Mouse (Mus musculus): Measurements from ENCODE around the gene Fezf2. TPM values are rescaled to one million over a fixed set of nuclear protein-coding genes. Genes with fewer than 3 reads are reported as not detected.

The Fezf2 gene
- total and polyA plus RNA-seq, 2 experiments from 2014 or later: 0.52 TPM; not detected in 1

- Histone ChIP-seq H3K27ac (no peak overlapping the region), H3K9ac (replicated peaks; ENCODE audit: low read length) (no peak overlapping the region), H3K36me3 (ENCODE audit: insufficient read depth, low read length) (no peaks in the 10 kb centered on the region), H3K9me3 (ENCODE audit: low read length) (no peaks in the 10 kb centered on the region), H3K4me2 (ENCODE audit: low read depth, low read length) (no peak overlapping the region), H3K27me3 (ENCODE audit: insufficient read depth, low read length) (peaks cover 73% of the 10 kb centered on the region), H3K4me1 (ENCODE audit: insufficient read depth, low read length) (peaks cover 4% of the 10 kb centered on the region; the same call in 1 of the 2 replicates), H3K4me3 (ENCODE audit: low read length) (no peak overlapping the region)
- ATAC-seq (no peak), DNase-seq (ENCODE audit: low spot score) (no peak)
- no peak for TF ChIP-seq CTCF (IDR thresholded peaks at IDR 0.05; ENCODE audit: low read depth)
- 2% methylated on average over 19 of the region's 19 CpGs for WGBS
These were observed 7.5 kb downstream of the Fezf2 start for GRCm38 (mm10) chr14:12340238-12341074.

DNA sequence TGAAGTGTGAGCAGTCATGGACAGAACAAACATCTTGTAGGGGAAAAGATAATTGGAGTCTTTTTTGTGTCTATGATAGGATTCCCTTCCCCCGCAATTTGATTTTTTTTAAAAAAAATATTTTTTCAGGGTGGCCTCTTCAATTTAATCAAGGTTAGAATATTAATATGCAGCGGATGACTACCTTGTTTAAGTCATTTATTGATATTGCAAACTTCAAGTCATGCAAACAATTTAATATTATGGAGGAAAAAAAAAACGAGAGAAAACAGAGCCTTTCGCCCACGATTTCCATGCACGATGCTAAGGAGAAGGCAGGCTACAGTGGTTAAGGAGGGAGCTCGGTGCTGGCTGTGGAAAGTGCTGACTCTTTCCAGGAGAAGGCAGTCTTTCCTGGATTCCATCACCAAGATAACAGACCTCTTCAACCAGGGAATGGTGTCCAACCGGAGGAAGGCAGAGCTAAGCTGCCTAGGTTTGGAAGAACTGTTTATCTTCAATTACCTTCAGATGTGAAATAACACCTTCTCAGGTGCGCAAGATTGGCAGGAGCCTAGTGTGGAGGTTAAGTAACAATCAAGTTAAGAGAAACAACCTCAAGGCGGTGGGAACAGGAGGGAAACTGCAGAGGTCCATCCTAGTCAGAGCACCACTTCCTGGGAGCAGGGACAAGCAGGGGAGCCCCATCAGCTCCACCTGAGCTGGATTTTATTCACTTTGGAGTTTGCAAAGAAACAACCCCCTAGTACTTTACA lies 9.0 kb downstream of the Fezf2 start:
- 3% methylated on average over 10 of the region's 10 CpGs for WGBS
- Histone ChIP-seq H3K9me3 (ENCODE audit: low read length) (no peaks in the 10 kb centered on the region), H3K4me1 (ENCODE audit: insufficient read depth, low read length) (peaks cover 4% of the 10 kb centered on the region; the same call in 1 of the 2 replicates), H3K9ac (replicated peaks; ENCODE audit: low read length) (no peak overlapping the region), H3K36me3 (ENCODE audit: insufficient read depth, low read length) (no peaks in the 10 kb centered on the region), H3K27ac (no peak overlapping the region), H3K27me3 (ENCODE audit: insufficient read depth, low read length) (peaks cover 73% of the 10 kb centered on the region), H3K4me2 (ENCODE audit: low read depth, low read length) (no peak overlapping the region), H3K4me3 (ENCODE audit: low read length) (no peak overlapping the region)
- no peak for TF ChIP-seq CTCF (IDR thresholded peaks at IDR 0.05; ENCODE audit: low read depth)
- no peak for ATAC-seq
- no peak for DNase-seq (ENCODE audit: low spot score)

GRCm38 (mm10) chr14:12337998-12338809 lies 9.8 kb downstream of the Fezf2 start:
- peak overlapping the region; percentile 25 for H3K4me2 ChIP-seq (ENCODE audit: low read depth, low read length)
- peaks cover 66% of the 10 kb centered on the region for H3K27me3 ChIP-seq (ENCODE audit: insufficient read depth, low read length)
- DNase-seq (ENCODE audit: low spot score): no peak

DNA sequence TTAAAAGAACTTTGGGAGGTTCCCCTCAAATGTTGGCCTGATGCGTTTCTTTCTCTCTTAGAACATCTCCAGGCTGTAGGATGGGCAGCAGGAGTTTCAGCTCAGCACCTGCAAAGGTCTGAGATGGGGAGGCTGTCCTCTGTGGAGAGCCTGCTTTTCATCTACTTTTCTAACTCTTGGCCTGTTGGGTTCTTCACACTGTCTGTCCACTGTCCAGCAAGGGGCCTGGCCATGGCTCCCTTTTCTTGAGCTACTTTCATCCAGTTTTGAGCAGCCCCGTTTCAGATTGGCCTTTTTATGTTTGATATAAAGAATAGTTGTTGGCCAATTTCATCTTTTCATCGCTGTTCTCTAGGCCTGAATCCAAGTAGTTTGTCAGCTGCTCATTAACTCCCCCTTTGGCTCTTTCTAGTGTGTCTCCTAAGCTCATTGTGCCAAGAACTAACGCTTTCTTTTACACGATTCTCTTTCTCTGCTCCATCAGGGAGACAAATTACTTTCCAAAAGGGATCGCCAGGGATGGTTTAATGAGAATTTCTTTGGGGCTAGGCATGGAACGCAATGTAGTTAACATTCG lies 10.5 kb downstream of the Fezf2 start:
- DNase-seq (ENCODE audit: low spot score): no peak
- H3K27me3 ChIP-seq (ENCODE audit: insufficient read depth, low read length): peaks cover 60% of the 10 kb centered on the region

More at GRCm38 (mm10) chr14:12337998-12338809, 9.8 kb downstream of the Fezf2 start:
- Histone ChIP-seq H3K9ac (replicated peaks; ENCODE audit: low read length) (no peak overlapping the region), H3K36me3 (ENCODE audit: insufficient read depth, low read length) (no peaks in the 10 kb centered on the region), H3K27ac (no peak overlapping the region), H3K9me3 (ENCODE audit: low read length) (no peaks in the 10 kb centered on the region), H3K4me1 (ENCODE audit: insufficient read depth, low read length) (peaks cover 4% of the 10 kb centered on the region; the same call in 1 of the 2 replicates), H3K4me3 (ENCODE audit: low read length) (no peak overlapping the region)
- WGBS: 1% methylated on average over 16 of the region's 16 CpGs
- TF ChIP-seq CTCF (IDR thresholded peaks at IDR 0.05; ENCODE audit: low read depth): no peak
- peak; percentile 27; the same call in 1 of the 2 replicates for ATAC-seq

DNA sequence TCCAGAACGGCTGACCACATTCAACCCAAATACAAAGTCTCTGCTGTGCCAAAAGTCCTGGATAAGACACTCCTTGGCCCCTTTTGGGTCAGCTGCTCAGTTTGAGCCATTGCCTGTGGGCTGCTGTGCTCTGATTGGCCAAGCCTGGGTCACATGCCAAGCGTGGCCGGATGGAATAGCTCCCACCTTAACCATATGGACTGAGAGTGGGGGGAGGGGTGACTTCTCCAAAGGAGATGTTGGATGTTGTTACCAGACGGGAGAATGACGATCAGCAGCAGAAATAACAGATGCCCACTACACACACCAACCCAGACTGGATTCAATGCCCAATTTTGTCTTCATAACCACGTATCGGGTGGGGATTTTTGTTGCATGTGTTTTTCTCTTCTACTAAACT lies 13.1 kb downstream of the Fezf2 start:
- WGBS: 47% methylated on average over 7 of the region's 7 CpGs
- no peak for DNase-seq (ENCODE audit: low spot score)
- H3K4me2 ChIP-seq (ENCODE audit: low read depth, low read length): no peak overlapping the region

More for the DNA sequence above, 10.5 kb downstream of the Fezf2 start:
- TF ChIP-seq CTCF (IDR thresholded peaks at IDR 0.05; ENCODE audit: low read depth): no peak
- H3K4me2 ChIP-seq (ENCODE audit: low read depth, low read length): no peak overlapping the region
- H3K4me1 ChIP-seq (ENCODE audit: insufficient read depth, low read length): peaks cover 4% of the 10 kb centered on the region; the same call in 1 of the 2 replicates
- H3K27ac ChIP-seq: no peak overlapping the region
- H3K9ac ChIP-seq (replicated peaks; ENCODE audit: low read length): no peak overlapping the region
- 6% methylated on average over 8 of the region's 8 CpGs for WGBS
- no peaks in the 10 kb centered on the region for H3K9me3 ChIP-seq (ENCODE audit: low read length)
- H3K36me3 ChIP-seq (ENCODE audit: insufficient read depth, low read length): no peaks in the 10 kb centered on the region
- no peak overlapping the region for H3K4me3 ChIP-seq (ENCODE audit: low read length)
- no peak for ATAC-seq

GRCm38 (mm10) chr14:12333622-12334021 lies 14.4 kb downstream of the Fezf2 start:
- H3K27me3 ChIP-seq (ENCODE audit: insufficient read depth, low read length): peaks cover 36% of the 10 kb centered on the region
- no peak; the same call in 1 of the 2 replicates for TF ChIP-seq CTCF (IDR thresholded peaks at IDR 0.05; ENCODE audit: low read depth)
- 80% methylated on average over 7 of the region's 7 CpGs for WGBS

More for the DNA sequence above, 13.1 kb downstream of the Fezf2 start:
- peaks cover 4% of the 10 kb centered on the region; the same call in 1 of the 2 replicates for H3K4me1 ChIP-seq (ENCODE audit: insufficient read depth, low read length)
- no peak for TF ChIP-seq CTCF (IDR thresholded peaks at IDR 0.05; ENCODE audit: low read depth)
- peak; percentile 57; the same call in 1 of the 2 replicates for ATAC-seq
- no peaks in the 10 kb centered on the region for H3K36me3 ChIP-seq (ENCODE audit: insufficient read depth, low read length)
- no peak overlapping the region for H3K9ac ChIP-seq (replicated peaks; ENCODE audit: low read length)
- H3K27me3 ChIP-seq (ENCODE audit: insufficient read depth, low read length): peaks cover 47% of the 10 kb centered on the region
- H3K9me3 ChIP-seq (ENCODE audit: low read length): no peaks in the 10 kb centered on the region
- no peak overlapping the region for H3K4me3 ChIP-seq (ENCODE audit: low read length)
- H3K27ac ChIP-seq: no peak overlapping the region

More at GRCm38 (mm10) chr14:12333622-12334021, 14.4 kb downstream of the Fezf2 start:
- Histone ChIP-seq H3K4me3 (ENCODE audit: low read length) (no peak overlapping the region), H3K36me3 (ENCODE audit: insufficient read depth, low read length) (no peaks in the 10 kb centered on the region), H3K27ac (no peak overlapping the region), H3K4me2 (ENCODE audit: low read depth, low read length) (no peak overlapping the region), H3K4me1 (ENCODE audit: insufficient read depth, low read length) (peaks cover 4% of the 10 kb centered on the region; the same call in 1 of the 2 replicates), H3K9ac (replicated peaks; ENCODE audit: low read length) (no peak overlapping the region), H3K9me3 (ENCODE audit: low read length) (no peaks in the 10 kb centered on the region)
- ATAC-seq (no peak), DNase-seq (ENCODE audit: low spot score) (no peak)
